Comparison of ENCODE assay signal across 15 mouse cellular contexts in the genomic region with DNA sequence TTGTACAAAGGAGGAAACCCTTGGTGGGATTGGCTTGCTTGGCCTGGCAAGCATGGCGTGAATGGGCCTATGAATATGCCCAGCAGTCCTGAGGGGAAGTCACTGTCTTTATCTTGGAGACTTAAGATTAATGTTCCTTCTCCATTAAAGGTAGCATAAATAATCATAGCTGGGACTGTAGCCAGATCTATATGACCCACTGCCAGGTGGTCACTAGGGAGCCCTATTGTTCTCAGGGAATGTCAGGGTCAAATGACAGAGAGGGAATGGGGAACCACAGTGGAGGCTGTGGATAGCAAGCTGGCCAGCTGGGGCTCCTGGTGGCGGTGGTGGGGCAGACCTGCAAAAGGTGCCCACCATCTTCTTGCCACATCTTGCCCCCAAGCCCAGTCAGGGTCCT.
DNase-seq lines count a peak whose midpoint lies in the region; ATAC-seq lines count a peak whose summit lies in the region.
"Had no signal": no experiment of that assay in that cellular context is flagged by ENCODE, and none has a peak within 500 bp of the region (broad histone marks: within the 10 kb centered on the region; RNA-seq: fewer than 3 reads in every experiment).

No protein-coding gene starts in this region.

- no peak overlapping the region for H3K9ac ChIP-seq in heart, embryonic 15.5 days
- H3K9ac ChIP-seq in neural tube, embryonic 13.5 days = no peak overlapping the region
- no peak overlapping the region for H3K9ac ChIP-seq in neural tube, embryonic 15.5 days (replicated peaks)
- H3K9ac ChIP-seq in stomach, embryonic 16.5 days (ENCODE audit: low read length) = no peak overlapping the region
- H3K9ac ChIP-seq: forebrain, embryonic 12.5 days; liver, embryonic 15.5 days had no signal

- DNase-seq in heart, adult 8-10 months (ENCODE audit: low spot score) = no peak
- peak; percentile 28 for DNase-seq in kidney, postnatal 14 days
- no peak for DNase-seq in kidney, adult 11 months
- no peak for DNase-seq in embryo, embryonic 11 days
- DNase-seq: cerebellum, postnatal 14 days; left cerebral cortex, postnatal 4 days; right cerebral cortex, postnatal 25 days; thymus, postnatal 14 days had no signal

- no peak overlapping the region for H3K4me3 ChIP-seq in heart, embryonic 15.5 days
- H3K4me3 ChIP-seq in neural tube, embryonic 13.5 days = no peak overlapping the region
- H3K4me3 ChIP-seq in neural tube, embryonic 15.5 days (replicated peaks) = no peak overlapping the region
- no peak overlapping the region for H3K4me3 ChIP-seq in stomach, embryonic 16.5 days (replicated peaks; ENCODE audit: low read length)
- H3K4me3 ChIP-seq: forebrain, embryonic 12.5 days; liver, embryonic 15.5 days had no signal

- 81% methylated on average over 2 of the region's 2 CpGs for WGBS in heart, embryonic 15.5 days
- WGBS in neural tube, embryonic 13.5 days = 74% methylated on average over 2 of the region's 2 CpGs
- WGBS in neural tube, embryonic 15.5 days = 66% methylated on average over 2 of the region's 2 CpGs
- 84% methylated on average over 2 of the region's 2 CpGs for WGBS in stomach, embryonic 16.5 days

- ATAC-seq in heart, embryonic 15.5 days (replicated peaks; ENCODE audit: insufficient number of reproducible peaks, insufficient read depth, low FRiP score, low read depth) = no peak
- ATAC-seq in neural tube, embryonic 13.5 days (ENCODE audit: low read depth) = no peak
- no peak for ATAC-seq in neural tube, embryonic 15.5 days (ENCODE audit: low FRiP score)
- 0 out of 2 replicates have a peak, but pooled peaks have one; percentile 8 for ATAC-seq in stomach, embryonic 16.5 days (ENCODE audit: insufficient read depth, low FRiP score)

- peaks cover 5% of the 10 kb centered on the region; the same call in 1 of the 2 replicates for H3K36me3 ChIP-seq in heart, embryonic 15.5 days
- H3K36me3 ChIP-seq in neural tube, embryonic 13.5 days = peaks cover 22% of the 10 kb centered on the region
- peaks cover 15% of the 10 kb centered on the region; the same call in 1 of the 2 replicates for H3K36me3 ChIP-seq in neural tube, embryonic 15.5 days
- no peaks in the 10 kb centered on the region for H3K36me3 ChIP-seq in stomach, embryonic 16.5 days (ENCODE audit: control insufficient read depth, insufficient read depth, low read length)
- H3K36me3 ChIP-seq: liver, embryonic 15.5 days had no signal

- H3K4me1 ChIP-seq in heart, embryonic 15.5 days (replicated peaks) = peaks cover 19% of the 10 kb centered on the region
- H3K4me1 ChIP-seq in neural tube, embryonic 13.5 days (replicated peaks) = peaks cover 12% of the 10 kb centered on the region; the same call in 1 of the 2 replicates
- H3K4me1 ChIP-seq in neural tube, embryonic 15.5 days = no peaks in the 10 kb centered on the region
- peaks cover 2% of the 10 kb centered on the region; the same call in 1 of the 2 replicates for H3K4me1 ChIP-seq in stomach, embryonic 16.5 days (ENCODE audit: control insufficient read depth, insufficient read depth, low read length)
- H3K4me1 ChIP-seq: forebrain, embryonic 12.5 days; liver, embryonic 15.5 days had no signal

- no peaks in the 10 kb centered on the region for H3K9me3 ChIP-seq in heart, embryonic 15.5 days (replicated peaks)
- no peaks in the 10 kb centered on the region for H3K9me3 ChIP-seq in neural tube, embryonic 13.5 days
- no peaks in the 10 kb centered on the region for H3K9me3 ChIP-seq in neural tube, embryonic 15.5 days (replicated peaks)
- H3K9me3 ChIP-seq in stomach, embryonic 16.5 days (replicated peaks; ENCODE audit: control insufficient read depth, low read length) = 0 out of 2 replicates have a peak, but pooled peaks cover 2% of the 10 kb centered on the region
- H3K9me3 ChIP-seq: forebrain, embryonic 12.5 days; liver, embryonic 15.5 days had no signal

- H3K27ac ChIP-seq in heart, embryonic 15.5 days = peak overlapping the region; percentile 68
- H3K27ac ChIP-seq in neural tube, embryonic 13.5 days (replicated peaks) = peak overlapping the region; percentile 18; the same call in 1 of the 2 replicates
- H3K27ac ChIP-seq in neural tube, embryonic 15.5 days (replicated peaks) = no peak overlapping the region
- H3K27ac ChIP-seq in stomach, embryonic 16.5 days (ENCODE audit: low read length) = peak overlapping the region; percentile 49; the same call in 1 of the 2 replicates
- H3K27ac ChIP-seq: forebrain, embryonic 12.5 days; liver, embryonic 15.5 days had no signal

- no peaks in the 10 kb centered on the region for H3K27me3 ChIP-seq in heart, embryonic 15.5 days
- no peaks in the 10 kb centered on the region for H3K27me3 ChIP-seq in neural tube, embryonic 13.5 days
- H3K27me3 ChIP-seq in neural tube, embryonic 15.5 days (replicated peaks) = no peaks in the 10 kb centered on the region
- no peaks in the 10 kb centered on the region for H3K27me3 ChIP-seq in stomach, embryonic 16.5 days (ENCODE audit: control insufficient read depth, insufficient read depth, low read length)
- H3K27me3 ChIP-seq: forebrain, embryonic 12.5 days; liver, embryonic 15.5 days had no signal

- no peak overlapping the region for H3K4me2 ChIP-seq in heart, embryonic 15.5 days
- H3K4me2 ChIP-seq in neural tube, embryonic 13.5 days = no peak overlapping the region
- no peak overlapping the region for H3K4me2 ChIP-seq in neural tube, embryonic 15.5 days
- no peak overlapping the region for H3K4me2 ChIP-seq in stomach, embryonic 16.5 days (ENCODE audit: low read depth, low read length)
- H3K4me2 ChIP-seq: forebrain, embryonic 12.5 days; heart, embryonic 11.5 days; liver, embryonic 15.5 days had no signal
